Mouse (Mus musculus) brain, embryonic 14.5 days (tissue): ENCODE measurements around the gene Syk.

Experiments used
- CTCF ChIP-seq: fragments of 200-500 bp; IDR thresholded peaks from 2 replicates; pipeline ENCODE4 v1.5.1; 2012; ENCODE audit warnings: inconsistent platforms, mild to moderate bottlenecking, moderate library complexity, borderline replicate concordance; ENCODE audit not compliant: insufficient read depth, insufficient read length; ENCODE audit errors: extremely low read depth
- POLR2A ChIP-seq: fragments of 200-500 bp; IDR thresholded peaks from 2 replicates; pipeline ENCODE4 v1.6.1; 2012; ENCODE audit warnings: mild to moderate bottlenecking, inconsistent platforms, borderline replicate concordance; ENCODE audit not compliant: poor library complexity, insufficient read depth, insufficient read length, severe bottlenecking; ENCODE audit errors: extremely low read depth

- TF ChIP-seq CTCF: no peak
- TF ChIP-seq POLR2A: no peak
Observed at GRCm38 (mm10) chr13:52654081-52654829, 71.3 kb downstream of the Syk start.
